Mouse (Mus musculus) heart, adult 18-20 months (tissue): ENCODE data around the gene Nup107. TPM values are rescaled to one million over a fixed set of nuclear protein-coding genes. Genes with fewer than 3 reads are reported as not detected.

Experiments
- DNase-seq, 2 experiments: peaks; one replicate each; pipeline ENCODE4 v3.0.0; 2021 to 2022; ENCODE audit warnings: mixed read lengths in 1 of 2
- total RNA-seq, 2 experiments: library from RNA; stranded (reverse); gene quantifications; 2 replicates each; pipeline ENCODE4 v1.2.3; 2021

Nup107 gene
- total RNA-seq, 2 experiments from 2014 or later: 7.3 to 8.7 TPM

- no peak for DNase-seq
Observed at GRCm38 (mm10) chr10:117778951-117779350, 13.6 kb downstream of the Nup107 start.

- no peak for DNase-seq
Observed at GRCm38 (mm10) chr10:117778328-117778910, 14.1 kb downstream of the Nup107 start.

- DNase-seq: no peak
Observed at GRCm38 (mm10) chr10:117777501-117778327, 14.8 kb downstream of the Nup107 start.

GRCm38 (mm10) chr10:117777103-117777470 lies 15.4 kb downstream of the Nup107 start:
- no peak for DNase-seq

GRCm38 (mm10) chr10:117776281-117777102 lies 16.0 kb downstream of the Nup107 start:
- no peak for DNase-seq

GRCm38 (mm10) chr10:117775401-117776144 lies 16.9 kb downstream of the Nup107 start:
- no peak for DNase-seq

GRCm38 (mm10) chr10:117774817-117775120 lies 17.7 kb downstream of the Nup107 start:
- DNase-seq: no peak

GRCm38 (mm10) chr10:117774011-117774816 lies 18.3 kb downstream of the Nup107 start:
- no peak for DNase-seq

- no peak for DNase-seq
Observed at GRCm38 (mm10) chr10:117773106-117773720, 19.3 kb downstream of the Nup107 start.

GRCm38 (mm10) chr10:117772364-117773105 lies 20.0 kb downstream of the Nup107 start:
- DNase-seq: no peak

GRCm38 (mm10) chr10:117771131-117771510 lies 21.4 kb downstream of the Nup107 start:
- DNase-seq: no peak

GRCm38 (mm10) chr10:117770286-117771130 lies 22.0 kb downstream of the Nup107 start:
- no peak for DNase-seq

- no peak for DNase-seq
Observed at GRCm38 (mm10) chr10:117769541-117770285, 22.8 kb downstream of the Nup107 start.

GRCm38 (mm10) chr10:117768141-117768440 lies 24.4 kb downstream of the Nup107 start:
- no peak for DNase-seq

GRCm38 (mm10) chr10:117767286-117768140 lies 25.0 kb downstream of the Nup107 start:
- DNase-seq: no peak

GRCm38 (mm10) chr10:117766896-117767160 lies 25.7 kb downstream of the Nup107 start:
- DNase-seq: no peak

- DNase-seq: no peak
Observed at GRCm38 (mm10) chr10:117766111-117766895, 26.2 kb downstream of the Nup107 start.
